Mouse (Mus musculus) CH12.LX (cell line): Measurements from ENCODE around the gene Myzap. TPM values are rescaled to one million over a fixed set of nuclear protein-coding genes. Genes with fewer than 3 reads are reported as not detected.

Experiments used
- DNase-seq: peaks from one replicate; pipeline ENCODE4 v3.0.0-alpha.2; 2013; ENCODE audit errors: extremely low read depth
- H3K27ac ChIP-seq: 2 replicates; pipeline ENCODE4 v1.5.1; 2012; ENCODE audit warnings: low read depth, mild to moderate bottlenecking, control low read depth, moderate library complexity; ENCODE audit not compliant: insufficient read depth
- H3K27me3 ChIP-seq: replicated peaks from 2 replicates; pipeline ENCODE3; 2012; ENCODE audit warnings: inconsistent platforms
- H3K36me3 ChIP-seq, 2 experiments: replicated peaks in 1 of 2; 2 replicates each; pipeline versions ENCODE3 to v1.6.1; 2012; ENCODE audit warnings: inconsistent platforms in 1 of 2, low read length in 1 of 2, mild to moderate bottlenecking in 1 of 2, mixed read lengths in 1 of 2, moderate library complexity in 1 of 2; ENCODE audit not compliant: control insufficient read depth in 1 of 2, insufficient read depth in 1 of 2
- H3K4me1 ChIP-seq, 2 experiments: 2 replicates each; pipeline ENCODE4 v1.6.1; 2012; ENCODE audit warnings: inconsistent platforms in 1 of 2, moderate library complexity in 1 of 2; ENCODE audit not compliant: insufficient read depth in 2 of 2, control insufficient read depth in 1 of 2
- H3K4me2 ChIP-seq: 2 replicates; pipeline ENCODE4 v1.6.1; 2012; ENCODE audit warnings: low read depth, mild to moderate bottlenecking, control low read depth; ENCODE audit not compliant: poor library complexity, insufficient read depth, severe bottlenecking
- H3K4me3 ChIP-seq, 3 experiments: fragments of 150-350 bp in 1 of 3; sonication (generic) in 1 of 3; replicated peaks in 1 of 3; 2 replicates each; pipeline versions ENCODE3 to v1.5.1; 2011 to 2012; ENCODE audit warnings: low read depth in 2 of 3, low read length in 2 of 3, mild to moderate bottlenecking in 2 of 3, moderate library complexity in 2 of 3, control low read depth in 1 of 3, improper control_type of control experiment in 1 of 3, inconsistent platforms in 1 of 3, mixed read lengths in 1 of 3; ENCODE audit not compliant: poor library complexity in 1 of 3
- H3K79me2 ChIP-seq: replicated peaks from 2 replicates; pipeline ENCODE4 v1.6.1; 2012; ENCODE audit warnings: mild to moderate bottlenecking, moderate library complexity; ENCODE audit not compliant: control insufficient read depth, poor library complexity, insufficient read depth, severe bottlenecking; ENCODE audit errors: extremely low read depth
- H3K9ac ChIP-seq: 2 replicates; pipeline ENCODE4 v1.6.1; 2012; ENCODE audit warnings: low read depth, mild to moderate bottlenecking, control low read depth, moderate library complexity; ENCODE audit not compliant: insufficient read depth
- H3K9me3 ChIP-seq: replicated peaks from 2 replicates; pipeline ENCODE3; 2012; ENCODE audit warnings: low read length, inconsistent platforms, mixed read lengths
- CTCF ChIP-seq, 2 experiments: IDR thresholded peaks in 1 of 2; conservative IDR thresholded peaks in 1 of 2; 2 replicates each; pipeline ENCODE4 v1.5.1; 2011 to 2012; ENCODE audit warnings: low read depth in 2 of 2, low read length in 2 of 2, improper control_type of control experiment in 1 of 2, inconsistent platforms in 1 of 2, mild to moderate bottlenecking in 1 of 2, moderate library complexity in 1 of 2
- GABPA ChIP-seq: IDR thresholded peaks from 2 replicates; pipeline ENCODE4 v1.6.1; 2012; ENCODE audit warnings: low read depth, low read length, improper control_type of control experiment, inconsistent platforms; ENCODE audit not compliant: insufficient replicate concordance
- IRF4 ChIP-seq: IDR thresholded peaks from 2 replicates; pipeline ENCODE4 v1.6.1; 2014; ENCODE audit warnings: low read depth, mild to moderate bottlenecking, inconsistent platforms, low read length, improper control_type of control experiment
- KAT2A ChIP-seq: IDR thresholded peaks from 2 replicates; pipeline ENCODE4 v1.6.1; 2012; ENCODE audit warnings: low read length, improper control_type of control experiment, inconsistent platforms; ENCODE audit not compliant: insufficient replicate concordance
- MXI1 ChIP-seq: IDR thresholded peaks from 2 replicates; pipeline ENCODE4 v1.6.1; 2011; ENCODE audit warnings: mild to moderate bottlenecking, low read depth, low read length, improper control_type of control experiment
- MYC ChIP-seq: IDR thresholded peaks from 2 replicates; pipeline ENCODE4 v1.6.1; 2011; ENCODE audit warnings: low read depth, mild to moderate bottlenecking, improper control_type of control experiment, low read length
- NRF1 ChIP-seq: IDR thresholded peaks from 2 replicates; pipeline ENCODE4 v1.6.1; 2014; ENCODE audit warnings: low read depth, mild to moderate bottlenecking, inconsistent platforms, low read length, improper control_type of control experiment, moderate library complexity
- RAD21 ChIP-seq: IDR thresholded peaks from 2 replicates; pipeline ENCODE4 v1.6.1; 2011; ENCODE audit warnings: low read depth, mild to moderate bottlenecking, low read length, improper control_type of control experiment, moderate library complexity
- RCOR1 ChIP-seq: conservative IDR thresholded peaks from 2 replicates; pipeline ENCODE4 v1.6.1; 2012; ENCODE audit warnings: low read depth, mild to moderate bottlenecking, inconsistent platforms, low read length, improper control_type of control experiment
- SMC3 ChIP-seq: IDR thresholded peaks from 2 replicates; pipeline ENCODE4 v1.6.1; 2011; ENCODE audit warnings: low read depth, low read length, improper control_type of control experiment
- UBTF ChIP-seq: IDR thresholded peaks from 2 replicates; pipeline ENCODE4 v1.6.1; 2012; ENCODE audit warnings: low read depth, mild to moderate bottlenecking, inconsistent platforms, low read length, improper control_type of control experiment, moderate library complexity
- USF1 ChIP-seq: IDR thresholded peaks from 2 replicates; pipeline ENCODE4 v1.6.1; 2014; ENCODE audit warnings: low read depth, mild to moderate bottlenecking, inconsistent platforms, low read length, improper control_type of control experiment
- ZMIZ1 ChIP-seq: IDR thresholded peaks from 2 replicates; pipeline ENCODE4 v1.6.1; 2012; ENCODE audit warnings: low read depth, mild to moderate bottlenecking, inconsistent platforms, low read length, improper control_type of control experiment
- ZNF384 ChIP-seq: IDR thresholded peaks from 2 replicates; pipeline ENCODE4 v1.6.1; 2012; ENCODE audit warnings: low read depth, low read length, improper control_type of control experiment, inconsistent platforms
- dilution Hi-C: fragments of 300-500 bp; cut with MboI; formaldehyde crosslinking; loops from 2 replicates; pipeline ENCODE4 v1.14.3; 2020; ENCODE audit warnings: low sequenced_read_pairs; ENCODE audit not compliant: extremely low pct_unique_long_range_greater_than_20kb, extremely low pct_ligation_motif_present
- in situ Hi-C: fragments of 300-500 bp; cut with MboI; formaldehyde crosslinking; loops from 3 replicates; pipeline ENCODE4 v1.14.3; 2019; ENCODE audit warnings: low sequenced_read_pairs, low pct_ligation_motif_present, low pct_unique_long_range_greater_than_20kb, mixed read lengths
- polyA plus RNA-seq: library from polyadenylated mRNA; unstranded; fragments of >175 nt; gene quantifications from 2 replicates; pipeline ENCODE4 v1.2.1, GENCODE M21; 2012; ENCODE audit warnings: low read depth; ENCODE audit not compliant: insufficient read length
- total RNA-seq, 2 experiments: library from RNA; depleted of rRNA; stranded (reverse); fragments of 300-350 nt in 1 of 2; fragments of >200 nt in 1 of 2; gene quantifications; 2 replicates each; pipeline ENCODE4 v1.2.3; 2012 to 2014

The Myzap gene
- total and polyA plus RNA-seq, 3 experiments, result 2.9 to 7.5 (median 6.2) TPM

DNA sequence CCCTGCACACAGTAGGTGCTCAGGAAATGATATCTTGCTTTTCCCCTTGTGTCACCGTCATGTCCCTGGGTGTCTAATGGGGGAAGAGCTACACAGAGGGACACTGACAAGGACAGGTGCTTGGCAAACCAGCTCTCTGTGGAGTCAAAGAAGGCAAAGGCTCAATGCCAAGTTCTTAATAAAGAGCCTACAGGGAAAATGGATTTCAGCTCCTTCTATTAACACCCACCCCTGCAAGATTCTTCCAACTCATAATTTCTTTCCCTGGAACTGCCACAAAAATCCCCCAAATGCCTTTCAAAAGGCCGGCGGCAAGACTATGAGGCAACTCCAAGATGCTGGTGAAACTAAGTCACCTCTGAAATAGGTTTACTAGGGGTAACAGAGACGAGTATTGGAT, 68.3 kb downstream of the Myzap start:
- H3K27ac ChIP-seq, result no peak overlapping the region
- no peaks in the 10 kb centered on the region for H3K4me1 ChIP-seq
- in situ Hi-C loops (no loop called here), dilution Hi-C loops (no loop called here)
- H3K4me3 ChIP-seq, result no peak overlapping the region
- H3K79me2 ChIP-seq, result no peaks in the 10 kb centered on the region
- H3K9me3 ChIP-seq, result no peaks in the 10 kb centered on the region
- peaks cover 0 to 15% of the 10 kb centered on the region in 2 experiments for H3K36me3 ChIP-seq
- no peak for DNase-seq
- no peak overlapping the region for H3K4me2 ChIP-seq
- TF ChIP-seq GABPA (no peak), ZNF384 (no peak)
- no peak overlapping the region for H3K9ac ChIP-seq
- no peaks in the 10 kb centered on the region for H3K27me3 ChIP-seq

DNA sequence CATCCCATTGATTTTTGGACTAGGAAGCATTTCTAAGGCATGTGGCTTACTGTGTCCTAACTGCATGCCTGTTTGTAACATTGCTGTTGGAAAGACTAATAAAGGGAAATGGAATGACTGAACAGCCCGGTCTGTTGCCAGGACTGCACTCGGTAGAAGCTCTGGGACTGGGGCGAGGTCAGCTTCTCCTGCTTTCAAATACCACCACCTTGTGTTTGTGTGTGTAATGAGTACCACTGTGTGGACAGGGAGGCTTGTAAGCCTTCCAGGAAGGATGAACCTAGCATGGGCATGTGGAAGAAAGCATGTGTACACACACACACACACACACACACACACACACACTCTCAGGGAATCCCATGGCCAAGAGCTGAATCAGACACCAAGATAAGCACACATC, 72.3 kb downstream of the Myzap start:
- Histone ChIP-seq H3K4me2 (no peak overlapping the region), H3K36me3 (peaks cover 0 to 13% of the 10 kb centered on the region in 2 experiments), H3K27ac (no peak overlapping the region), H3K4me1 (no peaks in the 10 kb centered on the region), H3K9ac (no peak overlapping the region), H3K27me3 (no peaks in the 10 kb centered on the region), H3K79me2 (no peaks in the 10 kb centered on the region), H3K9me3 (no peaks in the 10 kb centered on the region), H3K4me3 (no peak overlapping the region)
- DNase-seq, result no peak
- in situ Hi-C loops (no loop called here), dilution Hi-C loops (no loop called here)
- TF ChIP-seq CTCF (conservative IDR thresholded peaks at IDR 0.05 in 1 of 2, IDR thresholded peaks at IDR 0.05 in 1 of 2; ENCODE audit: low read depth in 2 of 2, low read length in 2 of 2) (peak in 1 of 2 experiments; percentile 10; a peak in 1 of 4 replicates), ZMIZ1 (no peak), NRF1 (no peak)

DNA sequence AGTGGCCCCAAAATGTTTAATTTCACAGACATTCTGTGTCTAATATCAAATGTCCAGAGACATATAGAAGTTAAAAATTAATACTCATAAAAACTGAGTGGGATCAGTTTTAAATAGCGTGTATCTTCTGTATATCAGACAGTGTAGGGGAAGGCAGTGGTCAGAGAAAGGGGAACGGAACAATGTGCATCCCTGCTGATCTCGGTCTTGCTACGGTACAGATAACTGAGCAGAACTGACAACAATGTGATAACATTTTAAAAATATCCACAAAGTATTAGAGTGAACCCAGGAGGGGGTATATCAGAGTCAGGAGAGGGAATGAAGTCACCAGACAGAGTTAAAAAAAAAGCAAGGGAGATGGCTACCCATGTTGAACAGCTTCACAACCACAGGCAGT, 74.7 kb downstream of the Myzap start:
- no peak for TF ChIP-seq MXI1
- no peak for TF ChIP-seq MYC
- TF ChIP-seq GABPA, result no peak
- no peak for TF ChIP-seq RAD21
- TF ChIP-seq SMC3, result no peak
- TF ChIP-seq KAT2A, result no peak
- no peak for TF ChIP-seq UBTF
- no peak for TF ChIP-seq IRF4
- no peak for TF ChIP-seq USF1
- no peak for TF ChIP-seq RCOR1
- no peak overlapping the region for H3K4me2 ChIP-seq
- H3K27me3 ChIP-seq, result no peaks in the 10 kb centered on the region
- dilution Hi-C loops, result no loop called here
- in situ Hi-C loops, result no loop called here
- no peaks in the 10 kb centered on the region for H3K79me2 ChIP-seq
- no peaks in the 10 kb centered on the region for H3K9me3 ChIP-seq
- H3K4me3 ChIP-seq, result no peak overlapping the region
- H3K4me1 ChIP-seq, result no peaks in the 10 kb centered on the region
- H3K36me3 ChIP-seq, result peaks cover 0 to 14% of the 10 kb centered on the region in 2 experiments
- no peak overlapping the region for H3K9ac ChIP-seq
- no peak for DNase-seq
- H3K27ac ChIP-seq, result no peak overlapping the region
